Mouse (Mus musculus): Measurements from ENCODE around the gene Gm1043. TPM values are rescaled to one million over a fixed set of nuclear protein-coding genes. Genes with fewer than 3 reads are reported as not detected.

Gm1043 gene
- polyA plus RNA-seq, 1 experiment from 2014 or later: not detected

- H3K4me2 ChIP-seq (replicated peaks; ENCODE audit: low read depth, low read length): no peak overlapping the region
- no peak overlapping the region for H3K9ac ChIP-seq (replicated peaks; ENCODE audit: low read length)
- H3K27me3 ChIP-seq (ENCODE audit: insufficient read depth, low read length): no peaks in the 10 kb centered on the region
- H3K36me3 ChIP-seq (ENCODE audit: insufficient read depth, low read length): no peaks in the 10 kb centered on the region
- H3K27ac ChIP-seq (ENCODE audit: low read length): no peak overlapping the region
- no peak overlapping the region for H3K4me3 ChIP-seq (ENCODE audit: low read length)
- no peak for ATAC-seq (ENCODE audit: low FRiP score, low TSS enrichment)
- no peaks in the 10 kb centered on the region for H3K9me3 ChIP-seq (ENCODE audit: low read length)
- 50% methylated on average over 17 of the region's 17 CpGs for whole genome bisulfite sequencing
- peaks cover 4% of the 10 kb centered on the region; the same call in 1 of the 2 replicates for H3K4me1 ChIP-seq (ENCODE audit: insufficient read depth, low read length)
These were observed 37.8 kb upstream of the Gm1043 start for GRCm38 (mm10) chr5:37047206-37047915.

- no peaks in the 10 kb centered on the region for H3K9me3 ChIP-seq (ENCODE audit: low read length)
- H3K27ac ChIP-seq (ENCODE audit: low read length): no peak overlapping the region
- no peak overlapping the region for H3K4me3 ChIP-seq (ENCODE audit: low read length)
- H3K4me2 ChIP-seq (replicated peaks; ENCODE audit: low read depth, low read length): no peak overlapping the region
- peaks cover 4% of the 10 kb centered on the region; the same call in 1 of the 2 replicates for H3K4me1 ChIP-seq (ENCODE audit: insufficient read depth, low read length)
- ATAC-seq (ENCODE audit: low FRiP score, low TSS enrichment): no peak
- 61% methylated on average over 7 of the region's 7 CpGs for WGBS
- no peaks in the 10 kb centered on the region for H3K27me3 ChIP-seq (ENCODE audit: insufficient read depth, low read length)
- no peaks in the 10 kb centered on the region for H3K36me3 ChIP-seq (ENCODE audit: insufficient read depth, low read length)
- no peak overlapping the region for H3K9ac ChIP-seq (replicated peaks; ENCODE audit: low read length)
These were observed 37.2 kb upstream of the Gm1043 start for GRCm38 (mm10) chr5:37047992-37048391.

GRCm38 (mm10) chr5:37049111-37049510 lies 36.1 kb upstream of the Gm1043 start:
- no peak overlapping the region for H3K9ac ChIP-seq (replicated peaks; ENCODE audit: low read length)
- H3K4me3 ChIP-seq (ENCODE audit: low read length): no peak overlapping the region
- ATAC-seq (ENCODE audit: low FRiP score, low TSS enrichment): no peak
- no peaks in the 10 kb centered on the region for H3K36me3 ChIP-seq (ENCODE audit: insufficient read depth, low read length)
- WGBS: 84% methylated on average over 2 of the region's 2 CpGs
- no peaks in the 10 kb centered on the region for H3K9me3 ChIP-seq (ENCODE audit: low read length)
- no peak overlapping the region for H3K27ac ChIP-seq (ENCODE audit: low read length)
- peaks cover 4% of the 10 kb centered on the region; the same call in 1 of the 2 replicates for H3K4me1 ChIP-seq (ENCODE audit: insufficient read depth, low read length)
- H3K4me2 ChIP-seq (replicated peaks; ENCODE audit: low read depth, low read length): no peak overlapping the region
- H3K27me3 ChIP-seq (ENCODE audit: insufficient read depth, low read length): no peaks in the 10 kb centered on the region

GRCm38 (mm10) chr5:37050521-37051373 lies 34.4 kb upstream of the Gm1043 start:
- no peaks in the 10 kb centered on the region for H3K9me3 ChIP-seq (ENCODE audit: low read length)
- 17% methylated on average over 9 of the region's 9 CpGs for WGBS
- H3K4me1 ChIP-seq (ENCODE audit: insufficient read depth, low read length): peaks cover 4% of the 10 kb centered on the region; the same call in 1 of the 2 replicates
- H3K4me2 ChIP-seq (replicated peaks; ENCODE audit: low read depth, low read length): no peak overlapping the region
- no peak overlapping the region for H3K4me3 ChIP-seq (ENCODE audit: low read length)
- peak; percentile 70 for ATAC-seq (ENCODE audit: low FRiP score, low TSS enrichment)
- no peak overlapping the region for H3K9ac ChIP-seq (replicated peaks; ENCODE audit: low read length)
- H3K27ac ChIP-seq (ENCODE audit: low read length): no peak overlapping the region
- no peaks in the 10 kb centered on the region for H3K36me3 ChIP-seq (ENCODE audit: insufficient read depth, low read length)
- no peaks in the 10 kb centered on the region for H3K27me3 ChIP-seq (ENCODE audit: insufficient read depth, low read length)

GRCm38 (mm10) chr5:37051374-37052100 lies 33.6 kb upstream of the Gm1043 start:
- H3K4me1 ChIP-seq (ENCODE audit: insufficient read depth, low read length): peaks cover 4% of the 10 kb centered on the region; the same call in 1 of the 2 replicates
- ATAC-seq (ENCODE audit: low FRiP score, low TSS enrichment): no peak
- no peaks in the 10 kb centered on the region for H3K36me3 ChIP-seq (ENCODE audit: insufficient read depth, low read length)
- no peaks in the 10 kb centered on the region for H3K9me3 ChIP-seq (ENCODE audit: low read length)
- no peaks in the 10 kb centered on the region for H3K27me3 ChIP-seq (ENCODE audit: insufficient read depth, low read length)
- H3K9ac ChIP-seq (replicated peaks; ENCODE audit: low read length): no peak overlapping the region
- no peak overlapping the region for H3K4me3 ChIP-seq (ENCODE audit: low read length)
- H3K4me2 ChIP-seq (replicated peaks; ENCODE audit: low read depth, low read length): no peak overlapping the region
- H3K27ac ChIP-seq (ENCODE audit: low read length): no peak overlapping the region
- WGBS: 71% methylated on average over 16 of the region's 16 CpGs

GRCm38 (mm10) chr5:37052846-37053245 lies 32.3 kb upstream of the Gm1043 start:
- peaks cover 4% of the 10 kb centered on the region; the same call in 1 of the 2 replicates for H3K4me1 ChIP-seq (ENCODE audit: insufficient read depth, low read length)
- H3K9me3 ChIP-seq (ENCODE audit: low read length): no peaks in the 10 kb centered on the region
- no peaks in the 10 kb centered on the region for H3K27me3 ChIP-seq (ENCODE audit: insufficient read depth, low read length)
- no peak overlapping the region for H3K9ac ChIP-seq (replicated peaks; ENCODE audit: low read length)
- H3K27ac ChIP-seq (ENCODE audit: low read length): no peak overlapping the region
- 87% methylated on average over 5 of the region's 5 CpGs for WGBS
- no peak overlapping the region for H3K4me3 ChIP-seq (ENCODE audit: low read length)
- no peak for ATAC-seq (ENCODE audit: low FRiP score, low TSS enrichment)
- no peak overlapping the region for H3K4me2 ChIP-seq (replicated peaks; ENCODE audit: low read depth, low read length)
- no peaks in the 10 kb centered on the region for H3K36me3 ChIP-seq (ENCODE audit: insufficient read depth, low read length)

- Histone ChIP-seq H3K4me3 (ENCODE audit: low read length) (no peak overlapping the region), H3K36me3 (ENCODE audit: insufficient read depth, low read length) (no peaks in the 10 kb centered on the region), H3K9me3 (ENCODE audit: low read length) (no peaks in the 10 kb centered on the region), H3K4me1 (ENCODE audit: insufficient read depth, low read length) (peaks cover under 1% of the 10 kb centered on the region; the same call in 1 of the 2 replicates), H3K4me2 (replicated peaks; ENCODE audit: low read depth, low read length) (no peak overlapping the region), H3K9ac (replicated peaks; ENCODE audit: low read length) (no peak overlapping the region), H3K27me3 (ENCODE audit: insufficient read depth, low read length) (no peaks in the 10 kb centered on the region), H3K27ac (ENCODE audit: low read length) (no peak overlapping the region)
- ATAC-seq (ENCODE audit: low FRiP score, low TSS enrichment): no peak
- 95% methylated on average over 1 of the region's 1 CpGs for WGBS
These were observed 29.4 kb upstream of the Gm1043 start for GRCm38 (mm10) chr5:37055789-37056188.

- Histone ChIP-seq H3K27ac (ENCODE audit: low read length) (no peak overlapping the region), H3K4me1 (ENCODE audit: insufficient read depth, low read length) (no peaks in the 10 kb centered on the region), H3K4me3 (ENCODE audit: low read length) (no peak overlapping the region), H3K36me3 (ENCODE audit: insufficient read depth, low read length) (no peaks in the 10 kb centered on the region), H3K4me2 (replicated peaks; ENCODE audit: low read depth, low read length) (no peak overlapping the region), H3K9ac (replicated peaks; ENCODE audit: low read length) (no peak overlapping the region), H3K9me3 (ENCODE audit: low read length) (no peaks in the 10 kb centered on the region), H3K27me3 (ENCODE audit: insufficient read depth, low read length) (no peaks in the 10 kb centered on the region)
- WGBS: 56% methylated on average over 3 of the region's 3 CpGs
- no peak for ATAC-seq (ENCODE audit: low FRiP score, low TSS enrichment)
These were observed 28.7 kb upstream of the Gm1043 start for GRCm38 (mm10) chr5:37056471-37056870.

GRCm38 (mm10) chr5:37061612-37062011 lies 23.6 kb upstream of the Gm1043 start:
- H3K4me2 ChIP-seq (replicated peaks; ENCODE audit: low read depth, low read length): no peak overlapping the region
- no peak for ATAC-seq (ENCODE audit: low FRiP score, low TSS enrichment)
- WGBS: 85% methylated on average over 8 of the region's 8 CpGs

More at GRCm38 (mm10) chr5:37061612-37062011, 23.6 kb upstream of the Gm1043 start:
- no peak overlapping the region for H3K27ac ChIP-seq (ENCODE audit: low read length)
- no peaks in the 10 kb centered on the region for H3K27me3 ChIP-seq (ENCODE audit: insufficient read depth, low read length)
- no peaks in the 10 kb centered on the region for H3K36me3 ChIP-seq (ENCODE audit: insufficient read depth, low read length)
- no peaks in the 10 kb centered on the region for H3K9me3 ChIP-seq (ENCODE audit: low read length)
- no peak overlapping the region for H3K9ac ChIP-seq (replicated peaks; ENCODE audit: low read length)
- no peak overlapping the region for H3K4me3 ChIP-seq (ENCODE audit: low read length)
- no peaks in the 10 kb centered on the region for H3K4me1 ChIP-seq (ENCODE audit: insufficient read depth, low read length)
